Mouse (Mus musculus) small intestine, adult 2 months (tissue): ENCODE measurements around the gene Gm26602.

Source experiments
- CTCF ChIP-seq: fragments of 200-500 bp; IDR thresholded peaks from 2 replicates; pipeline ENCODE4 v1.5.1; 2012; ENCODE audit warnings: low read depth, mild to moderate bottlenecking, control low read depth, inconsistent platforms, low read length, moderate library complexity, mixed read lengths; ENCODE audit not compliant: insufficient replicate concordance, insufficient read length; ENCODE audit errors: extremely low read depth
- POLR2A ChIP-seq: fragments of 200-500 bp; IDR thresholded peaks from 2 replicates; pipeline ENCODE4 v1.6.1; 2012; ENCODE audit warnings: low read depth, mild to moderate bottlenecking, control low read depth, inconsistent platforms, low read length, moderate library complexity

- TF ChIP-seq POLR2A (no peak), CTCF (no peak)
Observed at GRCm38 (mm10) chr10:79928030-79928694, 17.5 kb downstream of the Gm26602 start.
